Mouse (Mus musculus) forebrain, embryonic 11.5 days (tissue): ENCODE measurements around the gene Atp5l. TPM values are rescaled to one million over a fixed set of nuclear protein-coding genes. Genes with fewer than 3 reads are reported as not detected.

Source experiments
- ATAC-seq: fragments of 200-750 bp; cut with Nextera tagmentation; replicated peaks from 2 replicates; pipeline ENCODE4 v1.8.0; 2017; ENCODE audit warnings: moderate TSS enrichment; ENCODE audit not compliant: low FRiP score
- DNase-seq: peaks from one replicate; pipeline ENCODE4 v3.0.0-alpha.2; 2017; ENCODE audit warnings: low spot score
- H3K27ac ChIP-seq: fragments of 300-500 bp; sonication (generic); 2 replicates; pipeline ENCODE4 v1.5.1; 2014; ENCODE audit warnings: low read depth, low read length
- H3K27me3 ChIP-seq: fragments of 300-500 bp; sonication (generic); 2 replicates; pipeline ENCODE4 v1.6.1; 2014; ENCODE audit warnings: mild to moderate bottlenecking, low read length, mixed read lengths; ENCODE audit not compliant: control insufficient read depth, insufficient read depth
- H3K36me3 ChIP-seq: fragments of 300-500 bp; sonication (generic); 2 replicates; pipeline ENCODE4 v1.6.1; 2014; ENCODE audit warnings: mild to moderate bottlenecking, low read length, moderate library complexity, mixed read lengths; ENCODE audit not compliant: control insufficient read depth, insufficient read depth
- H3K4me1 ChIP-seq: fragments of 300-500 bp; sonication (generic); replicated peaks from 2 replicates; pipeline ENCODE4 v1.6.1; 2014; ENCODE audit warnings: low read length, mixed read lengths; ENCODE audit not compliant: control insufficient read depth, insufficient read depth
- H3K4me2 ChIP-seq: fragments of 300-500 bp; sonication (generic); 2 replicates; pipeline ENCODE4 v1.6.1; 2014; ENCODE audit warnings: low read depth, mild to moderate bottlenecking, low read length, moderate library complexity, mixed read lengths; ENCODE audit not compliant: severe bottlenecking
- H3K4me3 ChIP-seq: fragments of 300-500 bp; sonication (generic); 2 replicates; pipeline ENCODE4 v1.5.1; 2014; ENCODE audit warnings: low read depth, low read length
- H3K9ac ChIP-seq: fragments of 300-500 bp; sonication (generic); 2 replicates; pipeline ENCODE4 v1.6.1; 2014; ENCODE audit warnings: low read length
- H3K9me3 ChIP-seq: fragments of 300-500 bp; sonication (generic); 2 replicates; pipeline ENCODE4 v1.6.1; 2016; ENCODE audit warnings: low read length, mixed read lengths; ENCODE audit not compliant: control insufficient read depth
- WGBS: fragments of 180-500 bp; shearing (Covaris S2); extraction: QIAGEN DNeasy Blood & Tissue Kit; methylation state at CpG from one replicate; pipeline ENCODE4 v1.1.7; 2014; 5-methylcytosine and 5-hydroxymethylcytosine counted together
- polyA plus RNA-seq: library from polyadenylated mRNA; unstranded; fragments of >200 nt; fragmentation: Nextera tagmentation; extraction: Ambion mirVana; gene quantifications from 2 replicates; pipeline ENCODE4 v1.2.1, GENCODE M21; 2014

The Atp5l gene
- polyA plus RNA-seq, 1 experiment from 2014 or later: 546 TPM

DNA sequence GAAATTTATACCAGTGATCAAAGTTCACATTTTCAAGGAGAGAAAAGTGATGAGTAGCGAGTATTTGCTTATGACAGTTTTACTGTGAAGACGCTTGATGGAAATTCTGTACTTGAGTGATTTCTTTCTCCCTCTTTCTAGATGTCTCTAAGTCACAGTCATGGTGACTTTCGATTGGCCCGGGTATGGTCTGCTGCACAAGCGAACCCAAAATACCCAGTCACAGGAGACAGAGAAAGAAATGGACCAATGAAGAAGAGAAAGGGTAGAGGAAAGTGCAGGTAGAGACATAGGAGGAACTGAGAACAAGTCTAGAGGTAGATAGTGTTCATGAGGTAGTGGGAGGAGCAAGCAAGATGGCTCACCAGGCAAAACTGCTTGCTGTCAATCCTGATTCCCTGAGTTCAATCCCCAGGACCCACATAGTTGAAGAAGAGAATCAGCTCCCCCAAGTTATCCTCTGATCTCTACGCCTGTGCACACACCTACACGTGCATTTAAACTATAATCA lies 32.4 kb downstream of the Atp5l start:
- no peak for DNase-seq
- Histone ChIP-seq H3K4me1 (no peaks in the 10 kb centered on the region), H3K27ac (no peak overlapping the region), H3K36me3 (no peaks in the 10 kb centered on the region), H3K27me3 (no peaks in the 10 kb centered on the region), H3K9me3 (no peaks in the 10 kb centered on the region), H3K9ac (no peak overlapping the region), H3K4me2 (no peak overlapping the region), H3K4me3 (no peak overlapping the region)
- no peak for ATAC-seq
- WGBS: 89% methylated on average over 7 of the region's 7 CpGs

DNA sequence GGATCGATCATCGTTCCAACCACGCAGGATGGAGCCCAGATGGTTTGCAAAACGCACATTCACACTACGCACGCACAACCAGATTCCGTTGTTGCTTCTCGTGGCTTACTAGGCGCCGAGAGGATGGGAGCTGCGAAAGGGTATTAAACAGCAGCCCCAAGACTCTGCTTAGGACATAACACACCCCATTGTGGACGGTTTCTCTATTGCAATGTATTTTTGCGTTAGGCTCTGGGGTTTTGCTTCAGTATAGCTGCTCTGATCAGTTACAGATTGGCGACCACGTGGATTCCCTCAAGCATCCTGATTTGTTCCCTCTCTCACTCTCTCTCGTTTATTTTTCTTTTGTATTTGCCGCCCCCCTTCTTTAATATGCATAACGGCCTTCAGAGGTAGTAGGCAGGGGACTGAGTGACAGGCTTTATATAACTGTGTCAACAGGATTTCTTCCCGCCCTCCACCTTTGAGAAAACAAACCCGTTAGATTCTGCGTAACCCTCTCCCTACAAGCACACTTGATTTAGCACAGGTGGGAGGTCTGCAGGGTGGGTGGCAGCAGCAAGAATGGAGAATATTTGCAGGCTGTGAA lies 37.5 kb downstream of the Atp5l start:
- Histone ChIP-seq H3K4me2 (peak overlapping the region; percentile 77), H3K9me3 (no peaks in the 10 kb centered on the region), H3K27me3 (no peaks in the 10 kb centered on the region), H3K4me1 (peaks cover 13% of the 10 kb centered on the region; the same call in 1 of the 2 replicates), H3K4me3 (peak overlapping the region; percentile 90), H3K27ac (peak overlapping the region; percentile 99), H3K9ac (peak overlapping the region; percentile 93), H3K36me3 (no peaks in the 10 kb centered on the region; the same call in 1 of the 2 replicates)
- DNase-seq (peak; percentile 56), ATAC-seq (no peak)
- WGBS: 0% methylated on average over 21 of the region's 21 CpGs

DNA sequence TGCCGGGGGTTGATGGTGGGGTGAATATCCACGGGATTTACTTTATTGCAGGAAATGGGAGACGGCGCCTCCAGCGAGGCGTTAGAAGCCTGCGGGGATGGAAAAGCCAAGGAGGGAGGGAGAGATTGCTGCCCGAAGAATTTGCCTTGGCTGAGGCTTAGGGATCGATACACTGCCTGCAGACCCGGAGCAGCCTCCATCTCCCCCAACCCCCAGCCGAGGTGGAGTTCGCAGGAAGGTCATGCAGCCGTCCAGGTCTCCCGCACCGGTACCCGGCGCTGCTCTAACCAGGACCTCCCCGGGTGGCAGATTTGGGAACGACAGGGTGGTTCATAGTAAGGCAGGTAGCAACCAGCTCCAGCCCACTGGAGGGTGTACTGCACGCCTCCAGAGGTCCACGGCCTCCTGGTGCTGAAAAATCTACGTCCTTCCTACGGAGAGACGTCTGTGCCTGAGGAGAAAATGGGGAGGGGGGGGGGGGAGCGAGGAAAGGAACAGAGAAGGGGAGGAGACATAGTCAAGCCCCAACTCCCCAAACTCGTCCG lies 38.0 kb downstream of the Atp5l start:
- peak; percentile 84 for DNase-seq
- Histone ChIP-seq H3K36me3 (no peaks in the 10 kb centered on the region; the same call in 1 of the 2 replicates), H3K27me3 (no peaks in the 10 kb centered on the region), H3K4me1 (peaks cover 14% of the 10 kb centered on the region; the same call in 1 of the 2 replicates), H3K4me2 (peak overlapping the region; percentile 77), H3K27ac (peak overlapping the region; percentile 99), H3K9me3 (no peaks in the 10 kb centered on the region), H3K9ac (peak overlapping the region; percentile 93), H3K4me3 (peak overlapping the region; percentile 90)
- WGBS: under 1% methylated on average over 26 of the region's 27 CpGs
- ATAC-seq: peak; percentile 53

DNA sequence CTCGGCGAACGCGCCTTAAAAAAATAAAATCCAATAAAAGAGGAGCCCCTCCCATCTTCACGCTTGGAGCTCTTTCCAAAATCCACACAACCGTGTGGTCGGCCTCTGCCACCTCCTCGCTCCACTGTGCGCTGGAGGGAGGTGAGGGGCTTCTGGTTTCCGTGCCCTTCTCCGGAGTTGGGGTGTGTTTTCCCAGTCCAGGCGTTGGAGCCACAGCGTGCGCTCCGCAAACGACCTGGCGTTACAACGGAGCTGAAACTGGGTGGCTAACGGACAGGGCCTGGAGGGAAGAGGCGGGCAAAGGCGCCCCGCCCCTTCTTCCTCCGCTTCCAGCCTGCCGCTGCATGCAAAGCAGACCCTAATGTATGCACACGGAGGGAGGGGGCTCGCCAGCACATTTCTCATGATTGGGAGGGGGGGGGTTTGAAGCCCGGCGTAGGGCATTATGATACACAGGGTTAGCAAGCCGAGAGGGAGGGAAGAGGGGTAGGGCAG lies 38.6 kb downstream of the Atp5l start:
- Histone ChIP-seq H3K36me3 (no peaks in the 10 kb centered on the region; the same call in 1 of the 2 replicates), H3K27ac (peak overlapping the region; percentile 99), H3K4me1 (peaks cover 17% of the 10 kb centered on the region; the same call in 1 of the 2 replicates), H3K4me3 (peak overlapping the region; percentile 90), H3K9ac (peak overlapping the region; percentile 93), H3K9me3 (no peaks in the 10 kb centered on the region), H3K27me3 (no peaks in the 10 kb centered on the region), H3K4me2 (peak overlapping the region; percentile 77)
- DNase-seq (peak; percentile 92), ATAC-seq (peak; percentile 81)
- 0% methylated on average over 29 of the region's 29 CpGs for WGBS

DNA sequence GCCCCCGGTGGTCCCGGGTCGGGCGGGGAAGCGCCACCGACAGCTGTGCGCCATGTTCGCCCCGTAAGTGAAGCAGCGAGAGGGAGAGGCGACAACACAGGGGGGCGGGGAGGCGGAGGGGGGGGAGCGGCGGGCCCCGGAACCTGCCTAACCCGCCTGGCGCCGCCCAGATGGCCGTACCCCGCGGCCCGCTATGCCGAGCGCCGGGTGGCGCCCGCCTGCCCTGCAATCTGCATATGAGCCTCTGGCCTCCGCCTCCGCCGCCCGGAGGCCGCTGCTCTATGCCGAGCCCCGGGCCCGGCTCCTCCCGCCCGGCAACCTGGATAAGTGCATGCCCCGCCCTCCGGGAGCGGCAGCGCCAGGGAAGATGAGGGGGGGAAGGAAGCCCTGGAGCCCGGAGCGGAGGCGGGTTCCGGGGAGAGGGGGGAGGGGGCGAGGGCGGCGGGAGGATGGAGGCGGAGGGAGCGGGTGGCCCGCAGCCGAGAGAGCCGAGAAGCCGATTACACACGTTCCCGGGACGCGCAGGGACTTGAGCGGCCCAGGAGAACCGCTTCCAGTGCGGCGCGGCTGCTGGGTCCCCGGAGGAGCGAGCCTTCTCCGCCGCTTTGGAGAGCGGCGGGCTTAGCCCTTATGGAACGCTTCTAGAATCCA lies 39.2 kb downstream of the Atp5l start, which contains the start of gene Kmt2a:
Kmt2a (minus strand) TSS at position 76 of the 651 bp plus-strand sequence.
- H3K9me3 ChIP-seq: no peaks in the 10 kb centered on the region
- peak within 1 kb of the TSS; percentile 97 for H3K4me2 ChIP-seq
- no peaks in the 10 kb centered on the region for H3K27me3 ChIP-seq
- no peaks in the 10 kb centered on the region; the same call in 1 of the 2 replicates for H3K36me3 ChIP-seq
- under 1% methylated on average over 48 of the region's 71 CpGs for WGBS
- peaks cover 17% of the 10 kb centered on the region; the same call in 1 of the 2 replicates for H3K4me1 ChIP-seq
- peak; percentile 78 for ATAC-seq
- peak; percentile 100 for DNase-seq
- H3K9ac ChIP-seq: peak within 1 kb of the TSS; percentile 96
- H3K4me3 ChIP-seq: peak within 1 kb of the TSS; percentile 90
- peak within 1 kb of the TSS; percentile 99 for H3K27ac ChIP-seq

DNA sequence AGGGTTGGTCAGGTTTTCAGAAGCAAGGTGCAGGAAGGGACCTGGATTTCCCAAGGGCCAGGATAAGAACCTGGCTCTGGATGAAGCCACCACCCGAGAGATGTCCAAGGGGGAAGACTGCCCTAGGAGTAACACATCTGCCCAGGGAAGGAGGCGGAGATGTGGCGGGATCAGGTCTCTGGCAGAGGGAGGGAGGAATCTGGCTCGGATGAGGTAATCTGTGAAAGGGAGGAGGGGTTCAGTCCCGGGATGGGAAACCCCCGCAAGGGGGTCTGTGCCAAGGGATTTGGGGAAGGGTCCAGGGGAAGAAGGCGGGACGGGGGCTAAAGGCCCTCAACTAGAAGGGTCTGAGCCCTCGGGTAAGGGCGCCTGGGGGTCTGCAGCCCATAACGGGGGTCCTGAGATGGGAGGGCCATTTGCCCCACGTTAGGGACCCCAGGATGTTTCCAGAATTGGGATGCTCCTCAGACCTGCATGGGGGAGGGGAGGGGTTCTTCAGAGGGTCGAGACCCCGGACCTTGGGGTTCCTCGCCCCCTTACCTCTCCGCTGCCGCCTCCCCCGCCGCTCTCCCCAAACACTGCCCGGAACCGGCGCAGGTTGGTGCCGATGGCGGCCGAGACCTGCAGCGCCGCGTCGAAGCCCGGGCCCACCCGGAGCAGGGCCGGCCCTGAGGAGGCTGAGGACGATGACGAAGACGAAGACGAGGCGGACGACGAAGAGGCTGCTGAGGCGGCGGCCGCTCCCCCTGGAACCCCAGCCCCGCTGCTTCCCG lies 40.0 kb downstream of the Atp5l start:
- under 1% methylated on average over 44 of the region's 44 CpGs for WGBS
- peak; percentile 69 for DNase-seq
- peak overlapping the region; percentile 90 for H3K4me3 ChIP-seq
- no peaks in the 10 kb centered on the region; the same call in 1 of the 2 replicates for H3K36me3 ChIP-seq
- no peaks in the 10 kb centered on the region for H3K27me3 ChIP-seq
- H3K27ac ChIP-seq: peak overlapping the region; percentile 99
- peak overlapping the region; percentile 97 for H3K4me2 ChIP-seq
- H3K9ac ChIP-seq: peak overlapping the region; percentile 96
- ATAC-seq: no peak; the same call in 1 of the 2 replicates
- H3K4me1 ChIP-seq: peaks cover 17% of the 10 kb centered on the region; the same call in 1 of the 2 replicates
- H3K9me3 ChIP-seq: no peaks in the 10 kb centered on the region

DNA sequence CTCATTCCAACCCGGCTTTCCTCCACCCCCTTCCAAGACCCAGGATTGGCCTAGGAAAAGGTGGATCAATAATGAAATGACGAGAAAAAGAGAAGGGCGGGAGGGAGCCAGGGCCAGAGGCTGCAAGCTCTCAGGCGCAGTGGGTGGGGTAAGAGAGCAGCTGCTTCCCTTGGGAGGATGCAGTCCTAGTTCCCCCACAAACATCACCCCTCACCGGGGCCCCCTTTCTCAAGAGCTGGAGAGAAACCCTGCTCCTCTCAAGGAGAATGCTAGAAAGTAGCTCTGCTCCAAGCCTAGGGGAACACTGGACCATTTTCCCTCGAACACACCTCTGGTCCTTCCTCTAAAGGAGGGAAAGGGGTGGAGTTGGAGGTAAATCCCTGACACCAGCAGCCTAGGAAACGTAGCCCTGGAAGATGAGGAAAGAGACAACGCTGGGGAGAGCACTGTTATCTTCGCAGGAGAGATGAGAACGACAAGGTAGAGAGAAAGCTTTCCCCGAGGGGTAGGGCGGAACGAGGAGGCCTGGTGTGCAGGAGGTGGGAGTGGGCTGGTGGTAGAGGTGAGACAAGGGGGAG lies 40.8 kb downstream of the Atp5l start:
- Histone ChIP-seq H3K27me3 (no peaks in the 10 kb centered on the region), H3K9ac (peak overlapping the region; percentile 96), H3K4me3 (peak overlapping the region; percentile 90), H3K4me2 (peak overlapping the region; percentile 97), H3K4me1 (peaks cover 17% of the 10 kb centered on the region; the same call in 1 of the 2 replicates), H3K9me3 (no peaks in the 10 kb centered on the region), H3K36me3 (no peaks in the 10 kb centered on the region; the same call in 1 of the 2 replicates), H3K27ac (peak overlapping the region; percentile 99; the same call in 1 of the 2 replicates)
- under 1% methylated on average over 13 of the region's 13 CpGs for WGBS
- DNase-seq: peak; percentile 53
- ATAC-seq: no peak
